Mouse (Mus musculus) embryonic stem cell, embryonic (primary cell): ENCODE results near the gene Slc7a15.

Experiments used
- CTCF ChIA-PET, 4 experiments: fragments of 300-600 bp in 2 of 4; fragments of 350-600 bp in 2 of 4; sonication (Branson Sonifier 250); formaldehyde crosslinking; loops; one replicate each; lab custom pipeline; 2022; ENCODE audit warnings: inconsistent platforms in 2 of 4; lab: Charles Lee
- POLR2A ChIA-PET, 4 experiments: fragments of 300-600 bp in 2 of 4; fragments of 350-600 bp in 2 of 4; sonication (Branson Sonifier 250); formaldehyde crosslinking; loops; one replicate each; lab custom pipeline; 2022; ENCODE audit warnings: antibody characterized with exemption in 4 of 4, inconsistent platforms in 1 of 4; lab: Charles Lee

Slc7a15 gene

GRCm38 (mm10) chr12:8500597-8501570 is 98.0 kb downstream of the Slc7a15 start:
- ChIA-PET POLR2A (interaction anchor here (0.6 to 8.6 kb wide), 100 partner anchors 10 to 544 kb away, joined by 3 to 231 read pairs (median 7); partner anchors contain the start of genes Hs1bp3 (in 3 of the 4), Ldah (in 2 of the 4), Sdc1 (in 2 of the 4) and Gdf7 (in 1 of the 4)), CTCF (interaction anchor here (0.5 to 3.8 kb wide), 17 partner anchors 143 to 529 kb away, joined by 3 to 32 read pairs (median 5); partner anchors contain the start of genes Hs1bp3 (in 1 of the 4) and Ttc32 (in 1 of the 4))

- POLR2A ChIA-PET = interaction anchor here (0.5 to 8.6 kb wide), 238 partner anchors 8 to 745 kb away, joined by 3 to 231 read pairs (median 5); partner anchors contain the start of genes Hs1bp3 (in 3 of the 4), Ttc32 (in 3 of the 4), Gdf7 (in 2 of the 4) and Ldah (in 2 of the 4)
- CTCF ChIA-PET = interaction anchor here (0.5 to 3.8 kb wide), 26 partner anchors 21 to 530 kb away, joined by 3 to 32 read pairs (median 4); partner anchors contain the start of genes Hs1bp3 (in 2 of the 4) and Ttc32 (in 1 of the 4)
These were observed 98.8 kb downstream of the Slc7a15 start, which contains the start of gene Rhob for GRCm38 (mm10) chr12:8499871-8500596. TSS of gene Rhob (minus strand) at chr12:8500009.

GRCm38 (mm10) chr12:8499001-8499870 is 99.6 kb downstream of the Slc7a15 start:
- ChIA-PET CTCF (interaction anchor here (0.6 to 3.8 kb wide), 24 partner anchors 22 to 531 kb away, joined by 3 to 32 read pairs (median 4); partner anchors contain the start of genes Hs1bp3 (in 2 of the 4) and Ttc32 (in 1 of the 4)), POLR2A (interaction anchor here (0.5 to 8.6 kb wide), 211 partner anchors 8 to 744 kb away, joined by 3 to 231 read pairs (median 5); partner anchors contain the start of genes Hs1bp3 (in 3 of the 4), Ttc32 (in 3 of the 4), Ldah (in 2 of the 4) and Gdf7 (in 1 of the 4))

DNA sequence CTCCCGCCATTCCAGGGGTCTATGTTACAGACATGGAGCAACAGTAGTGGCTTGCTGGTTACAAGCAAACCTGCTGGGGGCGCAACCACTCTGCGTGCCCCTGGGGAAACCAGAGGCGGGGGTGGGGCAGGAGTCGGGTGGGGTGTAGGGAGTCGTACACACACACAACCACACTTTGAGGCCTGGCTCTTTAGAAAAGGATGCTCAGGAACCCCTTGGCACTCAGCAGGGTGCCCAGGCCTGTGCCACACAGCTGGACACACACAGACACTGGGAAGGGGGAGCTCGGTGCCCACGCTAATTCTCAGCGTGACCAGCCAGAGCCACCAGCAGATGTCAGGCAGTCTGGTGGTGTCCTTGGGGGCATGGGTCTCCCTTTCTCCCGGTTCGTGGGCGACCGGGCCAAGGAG is 100.3 kb downstream of the Slc7a15 start:
- ChIA-PET POLR2A (interaction anchor here (0.6 to 8.6 kb wide), 71 partner anchors 8 to 532 kb away, joined by 3 to 231 read pairs (median 11); partner anchors contain the start of genes Hs1bp3 (in 2 of the 4), Gdf7 (in 1 of the 4), Sdc1 (in 1 of the 4) and Ttc32 (in 1 of the 4)), CTCF (interaction anchor here in 3 of 4 experiments (0.6 to 3.8 kb wide), 11 partner anchors 23 to 184 kb away, joined by 3 to 32 read pairs (median 5); partner anchors contain the start of gene Hs1bp3 (in 1 of the 3))

DNA sequence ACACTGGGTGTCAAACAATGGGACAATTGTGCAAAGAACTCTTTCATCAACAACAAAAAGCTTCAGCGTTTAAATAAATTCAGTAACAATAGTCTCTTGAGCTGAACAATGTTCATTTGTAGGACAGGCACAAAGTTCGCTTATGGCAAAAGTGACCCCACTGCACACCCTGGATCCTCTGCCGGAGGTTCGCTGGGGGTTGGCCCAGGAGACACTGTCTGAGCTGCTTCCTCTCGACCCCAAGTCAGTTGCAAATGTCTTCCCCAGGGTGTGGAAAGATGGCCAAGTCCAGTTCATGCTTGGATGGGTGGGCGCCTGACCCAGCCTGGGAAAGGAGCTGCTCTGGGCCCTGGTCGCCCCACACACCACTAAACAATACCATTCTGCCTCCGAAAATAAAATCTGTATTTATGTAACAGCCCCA is 100.7 kb downstream of the Slc7a15 start:
- ChIA-PET CTCF (interaction anchor here in 3 of 4 experiments (0.6 to 3.4 kb wide), 7 partner anchors 26 to 184 kb away, joined by 3 to 23 read pairs (median 6); partner anchors contain the start of gene Hs1bp3 (in 1 of the 3)), POLR2A (interaction anchor here in 3 of 4 experiments (0.8 to 8.6 kb wide), 36 partner anchors 8 to 278 kb away, joined by 3 to 231 read pairs (median 16); partner anchors contain the start of genes Gdf7 (in 1 of the 3) and Hs1bp3 (in 1 of the 3))

DNA sequence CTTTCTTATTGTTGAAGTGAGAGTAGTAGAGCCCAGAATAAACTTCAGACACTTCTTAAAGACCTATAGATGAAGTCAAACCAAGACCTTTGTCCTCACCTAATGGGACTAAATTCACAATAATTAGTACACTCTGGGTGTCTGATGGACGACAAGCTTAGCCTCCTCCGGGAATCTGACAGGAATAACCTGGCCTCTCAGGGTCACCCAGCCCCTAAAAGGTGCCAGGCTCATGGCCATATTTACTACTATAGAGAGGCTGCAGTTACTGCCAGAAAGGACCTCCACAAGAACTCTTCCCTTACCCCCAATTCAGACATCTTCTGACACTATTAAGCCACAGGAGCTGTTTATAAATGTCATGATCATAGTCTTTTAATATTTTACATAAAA is 101.6 kb downstream of the Slc7a15 start:
- ChIA-PET CTCF (interaction anchor here in 3 of 4 experiments (0.6 to 1.6 kb wide), 5 partner anchors 50 to 261 kb away, joined by 3 to 15 read pairs (median 6); no protein-coding TSS in a partner anchor), POLR2A (interaction anchor here (0.6 to 8.6 kb wide), 29 partner anchors 11 to 398 kb away, joined by 3 to 231 read pairs (median 5); partner anchors contain the start of genes Gdf7 (in 1 of the 4) and Sdc1 (in 1 of the 4))

DNA sequence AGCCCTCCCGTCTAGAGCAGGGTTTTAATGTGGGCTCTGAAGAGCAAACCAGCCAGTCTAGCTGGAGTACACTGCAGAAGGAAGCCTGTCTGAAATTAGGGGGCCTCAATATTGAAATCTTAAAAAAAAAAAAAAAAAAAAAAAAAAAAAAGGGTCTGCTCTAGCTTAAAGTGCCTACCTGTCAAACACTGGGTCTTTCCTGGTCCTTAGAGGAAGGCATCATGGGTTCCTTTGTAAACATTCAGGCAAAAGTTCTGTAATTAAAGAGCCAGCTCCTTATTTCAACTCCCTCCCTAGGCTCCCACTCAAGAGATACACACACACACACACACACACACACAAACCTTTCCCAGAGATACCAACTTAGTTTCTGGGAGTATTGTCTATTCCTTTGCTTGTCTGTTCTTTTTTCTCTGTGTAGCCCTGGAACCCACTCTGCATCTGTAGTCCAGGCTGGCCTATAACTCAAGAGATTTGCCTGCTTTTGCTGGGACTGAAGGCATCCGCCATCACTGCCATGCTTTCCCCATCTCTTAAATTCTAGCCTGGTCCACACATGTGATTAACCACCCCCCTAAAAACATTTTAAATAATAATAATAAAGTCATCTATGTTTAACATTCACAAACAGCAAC is 102.1 kb downstream of the Slc7a15 start:
- CTCF ChIA-PET = interaction anchor here (0.6 to 1.4 kb wide), 12 partner anchors 14 to 261 kb away, joined by 3 to 15 read pairs (median 4); no protein-coding TSS in a partner anchor
- POLR2A ChIA-PET = interaction anchor here (0.6 to 8.6 kb wide), 42 partner anchors 9 to 674 kb away, joined by 3 to 231 read pairs (median 4); partner anchors contain the start of gene Sdc1 (in 1 of the 4)

DNA sequence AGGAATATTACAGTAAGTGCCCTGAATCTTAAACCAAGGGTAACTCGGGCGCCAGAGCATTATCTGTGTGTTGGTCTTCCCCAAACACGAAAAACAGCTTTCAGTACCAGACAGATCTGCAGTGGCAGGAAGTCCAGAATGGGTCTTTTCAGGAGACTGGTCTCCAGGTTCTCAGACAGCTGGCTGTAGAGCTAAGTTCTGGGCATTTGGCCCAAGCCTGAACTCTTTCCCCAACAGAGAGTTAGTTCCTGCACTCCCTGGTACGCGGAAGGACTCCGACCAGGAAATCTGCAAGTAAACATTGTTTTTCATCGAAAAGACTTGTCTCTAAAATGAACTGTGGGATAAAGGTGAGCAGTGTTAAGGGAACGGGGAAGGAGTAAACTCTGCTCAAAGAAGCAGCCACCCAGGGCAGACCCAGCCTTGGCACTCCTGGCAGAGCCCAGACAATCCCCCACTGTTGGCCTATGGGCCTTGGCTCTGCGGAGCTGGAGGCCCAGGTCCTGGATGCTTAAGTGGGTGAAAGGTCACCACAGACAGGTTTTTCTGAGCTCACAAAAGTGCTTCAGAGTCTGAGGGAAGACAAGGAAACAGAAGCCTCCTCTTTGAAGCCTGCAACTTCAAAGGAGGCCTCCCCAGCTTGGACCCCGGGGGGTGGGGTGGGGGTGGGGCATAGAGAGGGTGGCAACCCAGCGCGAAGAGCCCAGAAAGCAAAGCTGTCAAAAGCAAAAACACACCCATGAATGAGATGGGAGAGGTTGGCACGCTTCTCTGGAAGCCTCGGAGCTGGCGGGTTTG is 102.8 kb downstream of the Slc7a15 start:
- POLR2A ChIA-PET = interaction anchor here (0.6 to 8.6 kb wide), 37 partner anchors 9 to 673 kb away, joined by 3 to 231 read pairs (median 3); partner anchors contain the start of gene Sdc1 (in 1 of the 4)
- CTCF ChIA-PET = interaction anchor here in 3 of 4 experiments (0.6 to 1.4 kb wide), 10 partner anchors 15 to 192 kb away, joined by 3 to 5 read pairs (median 4); no protein-coding TSS in a partner anchor

- CTCF ChIA-PET = no interaction called here
- POLR2A ChIA-PET = interaction anchor here in 2 of 4 experiments (0.6 to 8.6 kb wide), 3 partner anchors 26 to 156 kb away, joined by 3 to 156 read pairs (median 4); no protein-coding TSS in a partner anchor
These were observed 104.2 kb downstream of the Slc7a15 start for GRCm38 (mm10) chr12:8494675-8495074.

GRCm38 (mm10) chr12:8493386-8493785 is 105.5 kb downstream of the Slc7a15 start:
- ChIA-PET CTCF (interaction anchor here in 1 of 4 experiments (1.2 kb wide), 1 partner anchor 58 kb away, joined by 3 read pairs; no protein-coding TSS in a partner anchor), POLR2A (interaction anchor here in 2 of 4 experiments (0.5 to 0.7 kb wide), 3 partner anchors 77 to 207 kb away, joined by 3 to 4 read pairs (median 3); no protein-coding TSS in a partner anchor)

DNA sequence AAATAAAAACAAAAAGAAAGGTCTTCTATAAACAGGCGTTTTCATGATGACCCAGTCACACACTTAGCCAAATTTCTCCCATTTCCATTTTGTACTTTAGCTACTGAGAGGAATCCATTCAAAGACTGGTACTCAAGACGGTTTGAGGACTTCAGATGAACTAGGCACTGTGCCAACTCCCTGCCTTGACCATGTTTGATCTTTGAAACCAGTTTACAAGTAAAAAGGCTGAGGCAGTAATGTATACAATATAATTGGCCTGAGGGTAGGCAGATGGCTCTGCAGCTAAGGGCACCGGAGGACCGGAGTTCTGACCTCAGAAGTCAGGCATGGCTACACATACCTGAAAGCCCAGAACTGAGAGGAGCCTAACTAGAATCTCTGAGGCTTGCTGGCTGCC is 109.8 kb downstream of the Slc7a15 start:
- POLR2A ChIA-PET = interaction anchor here in 3 of 4 experiments (0.6 to 4.3 kb wide), 4 partner anchors 10 to 577 kb away, joined by 3 to 29 read pairs (median 10); partner anchors contain the start of gene Rhob (in 3 of the 3)
- CTCF ChIA-PET = no interaction called here

GRCm38 (mm10) chr12:8488652-8488980 is 110.2 kb downstream of the Slc7a15 start:
- ChIA-PET CTCF (no interaction called here), POLR2A (interaction anchor here in 3 of 4 experiments (0.6 to 4.3 kb wide), 4 partner anchors 11 to 578 kb away, joined by 3 to 29 read pairs (median 10); partner anchors contain the start of gene Rhob (in 3 of the 3))

DNA sequence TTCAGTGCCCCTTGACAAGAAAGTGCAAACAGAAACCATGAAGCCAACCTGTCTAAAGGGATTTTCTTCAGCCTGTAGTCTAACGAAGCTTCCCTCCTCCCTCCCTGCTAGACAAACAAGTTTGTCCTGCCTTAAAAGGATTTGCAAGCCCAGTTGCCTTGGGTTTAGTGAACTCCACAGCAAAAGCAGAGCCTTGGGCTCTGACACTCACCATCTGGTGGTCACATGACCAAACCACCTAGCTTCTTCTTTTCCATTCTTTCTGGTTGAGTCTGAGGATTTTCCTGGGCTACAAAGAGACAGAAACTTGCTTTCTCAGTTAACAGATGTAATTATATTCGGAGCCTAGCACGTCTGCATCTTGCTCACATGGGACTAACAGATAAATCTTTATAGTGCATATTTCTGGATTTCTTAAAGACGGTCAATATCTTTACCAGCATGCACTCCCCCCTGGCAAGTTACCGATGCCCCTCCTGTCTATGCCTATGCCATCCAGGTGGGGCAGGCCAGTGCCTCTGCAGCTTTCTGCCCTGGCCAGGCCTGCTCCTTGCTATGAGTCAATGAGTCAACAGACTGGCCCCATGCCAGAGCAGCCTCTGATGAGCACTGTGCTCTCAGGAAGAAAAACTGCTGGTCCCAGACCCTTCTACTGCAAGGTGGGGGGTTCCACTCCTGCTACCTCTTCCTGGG is 110.8 kb downstream of the Slc7a15 start:
- CTCF ChIA-PET = no interaction called here
- POLR2A ChIA-PET = interaction anchor here in 3 of 4 experiments (1.4 to 4.3 kb wide), 4 partner anchors 8 to 12 kb away, joined by 4 to 29 read pairs (median 10); partner anchors contain the start of gene Rhob (in 2 of the 3)

DNA sequence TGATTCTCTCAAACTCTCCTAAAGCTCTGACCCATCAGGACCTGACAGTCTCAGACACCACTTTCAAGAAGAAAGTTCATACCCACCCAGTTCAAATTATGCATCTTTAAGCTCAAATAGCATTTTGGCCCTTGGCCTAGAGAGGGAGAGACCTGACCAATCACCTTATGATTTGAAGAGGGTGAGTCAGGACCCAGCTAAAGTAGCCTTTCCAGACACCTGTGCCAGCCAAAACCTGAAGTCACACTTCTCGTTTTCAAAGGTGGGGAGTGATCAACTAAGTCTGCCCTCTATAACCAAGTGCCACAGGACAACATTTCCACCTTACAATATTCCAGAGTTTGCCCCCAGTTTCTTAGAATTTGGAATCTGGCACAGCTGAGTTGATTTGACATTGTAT is 111.6 kb downstream of the Slc7a15 start:
- ChIA-PET CTCF (interaction anchor here in 2 of 4 experiments (0.5 to 0.9 kb wide), 2 partner anchors 66 to 158 kb away, joined by 3 read pairs; no protein-coding TSS in a partner anchor), POLR2A (interaction anchor here in 3 of 4 experiments (1.4 to 4.3 kb wide), 5 partner anchors 9 to 13 kb away, joined by 4 to 29 read pairs (median 8); partner anchors contain the start of gene Rhob (in 2 of the 3))
